Comparison of ENCODE assay signal across 8 mouse cellular contexts in genomic region chr14:122106822-122107468, GRCm38 (mm10). TPM values are rescaled to one million over a fixed set of nuclear protein-coding genes. Genes with fewer than 3 reads are reported as not detected.
DNase-seq lines count a peak whose midpoint lies in the region; ATAC-seq lines count a peak whose summit lies in the region.

TSS of gene Tm9sf2 (plus strand) at chr14:122107038.

- peak within 1 kb of the TSS; percentile 81 for H3K4me2 ChIP-seq in embryonic facial prominence, embryonic 13.5 days
- peak within 1 kb of the TSS; percentile 84 for H3K4me2 ChIP-seq in limb, embryonic 13.5 days (replicated peaks)
- H3K4me2 ChIP-seq in midbrain, embryonic 16.5 days (ENCODE audit: low read length) = peak within 1 kb of the TSS; percentile 82

- peak; percentile 87 for DNase-seq in 3134 (ENCODE audit: extremely low read depth, insufficient read length, low spot score)
- DNase-seq in adrenal gland, postnatal 36 days = peak; percentile 96 to 97
- peak; percentile 93 to 97 for DNase-seq in heart, adult 18-20 months
- peak; percentile 93 to 94 for DNase-seq in kidney, adult 8-10 months
- peak; percentile 87 to 94 for DNase-seq in spleen, postnatal 10 days (ENCODE audit: low spot score in 2 of 2)

- H3K9ac ChIP-seq in embryonic facial prominence, embryonic 13.5 days = peak within 1 kb of the TSS; percentile 94
- peak within 1 kb of the TSS; percentile 96 for H3K9ac ChIP-seq in limb, embryonic 13.5 days
- peak within 1 kb of the TSS; percentile 93 for H3K9ac ChIP-seq in midbrain, embryonic 16.5 days (ENCODE audit: low read depth, low read length)

- 0 out of 2 replicates have a peak, but pooled peaks cover 10% of the 10 kb centered on the region for H3K36me3 ChIP-seq in embryonic facial prominence, embryonic 13.5 days
- H3K36me3 ChIP-seq in limb, embryonic 13.5 days = peaks cover 11% of the 10 kb centered on the region
- H3K36me3 ChIP-seq in midbrain, embryonic 16.5 days (ENCODE audit: control insufficient read depth, insufficient read depth, low read length) = no peaks in the 10 kb centered on the region

- H3K27me3 ChIP-seq in embryonic facial prominence, embryonic 13.5 days = no peaks in the 10 kb centered on the region
- H3K27me3 ChIP-seq in limb, embryonic 13.5 days = no peaks in the 10 kb centered on the region
- H3K27me3 ChIP-seq in midbrain, embryonic 16.5 days (ENCODE audit: control insufficient read depth, insufficient read depth, low read depth, low read length) = no peaks in the 10 kb centered on the region

- peaks cover 29% of the 10 kb centered on the region for H3K4me1 ChIP-seq in embryonic facial prominence, embryonic 13.5 days
- H3K4me1 ChIP-seq in limb, embryonic 13.5 days = peaks cover 31% of the 10 kb centered on the region
- peaks cover 33% of the 10 kb centered on the region for H3K4me1 ChIP-seq in midbrain, embryonic 16.5 days (ENCODE audit: control insufficient read depth, insufficient read depth, low read length)

- H3K27ac ChIP-seq in embryonic facial prominence, embryonic 13.5 days = peak within 1 kb of the TSS; percentile 93
- peak within 1 kb of the TSS; percentile 97 for H3K27ac ChIP-seq in limb, embryonic 13.5 days
- H3K27ac ChIP-seq in midbrain, embryonic 16.5 days (ENCODE audit: low read length) = peak within 1 kb of the TSS; percentile 89

- H3K4me3 ChIP-seq in embryonic facial prominence, embryonic 13.5 days = peak within 1 kb of the TSS; percentile 80
- peak within 1 kb of the TSS; percentile 99 for H3K4me3 ChIP-seq in limb, embryonic 13.5 days
- peak within 1 kb of the TSS; percentile 65 for H3K4me3 ChIP-seq in midbrain, embryonic 16.5 days (ENCODE audit: low read depth, low read length)

- no peaks in the 10 kb centered on the region for H3K9me3 ChIP-seq in embryonic facial prominence, embryonic 13.5 days
- no peaks in the 10 kb centered on the region for H3K9me3 ChIP-seq in limb, embryonic 13.5 days
- H3K9me3 ChIP-seq in midbrain, embryonic 16.5 days (replicated peaks; ENCODE audit: control insufficient read depth, low read length, poor library complexity, severe bottlenecking) = no peaks in the 10 kb centered on the region

- ATAC-seq in embryonic facial prominence, embryonic 13.5 days (ENCODE audit: insufficient number of reproducible peaks, insufficient read depth, low FRiP score, low TSS enrichment, low read depth) = peak; percentile 85
- peak; percentile 88 for ATAC-seq in limb, embryonic 13.5 days (ENCODE audit: low FRiP score, low read depth)
- ATAC-seq in midbrain, embryonic 16.5 days = peak; percentile 95

- under 1% methylated on average over 76 of the region's 76 CpGs for WGBS in embryonic facial prominence, embryonic 13.5 days
- WGBS in limb, embryonic 13.5 days = under 1% methylated on average over 74 of the region's 76 CpGs
- under 1% methylated on average over 66 of the region's 76 CpGs for WGBS in midbrain, embryonic 16.5 days

RNA-seq across cellular contexts. Expression of gene Tm9sf2, which starts in this region (rescaled TPM):
- 100 to 1,000 TPM; 149 to 177 TPM for total RNA-seq in adrenal gland, postnatal 36 days (2021)
- 148 and 160 TPM in 2 replicates for polyA plus RNA-seq in embryonic facial prominence, embryonic 13.5 days (2015; fragmentation: Nextera tagmentation; extraction: Ambion mirVana)
- total RNA-seq in heart, adult 18-20 months (2021) = 100 to 1,000 TPM; 130 to 139 TPM
- 156 and 160 TPM in 2 replicates for polyA plus RNA-seq in limb, embryonic 13.5 days (2015; fragmentation: Nextera tagmentation; extraction: Ambion mirVana)
- polyA plus RNA-seq in midbrain, embryonic 16.5 days (2015; fragmentation: Nextera tagmentation; extraction: Ambion mirVana) = 112 and 115 TPM in 2 replicates

Comparison
In these comparisons a context has a peak if more than half of its experiments do, and no peak if none do; other contexts are left out.
1. Peak in every context shown above with its lines: DNase-seq, ATAC-seq, H3K4me3 ChIP-seq and H3K27ac ChIP-seq.